Mouse (Mus musculus) embryo, embryonic 10.5 days (tissue): Measurements from ENCODE around the gene Gprc5c.

Experiments
- DNase-seq: peaks from one replicate; pipeline ENCODE4 v3.0.0-alpha.2; 2015; ENCODE audit warnings: low spot score

Gene Gprc5c

DNA sequence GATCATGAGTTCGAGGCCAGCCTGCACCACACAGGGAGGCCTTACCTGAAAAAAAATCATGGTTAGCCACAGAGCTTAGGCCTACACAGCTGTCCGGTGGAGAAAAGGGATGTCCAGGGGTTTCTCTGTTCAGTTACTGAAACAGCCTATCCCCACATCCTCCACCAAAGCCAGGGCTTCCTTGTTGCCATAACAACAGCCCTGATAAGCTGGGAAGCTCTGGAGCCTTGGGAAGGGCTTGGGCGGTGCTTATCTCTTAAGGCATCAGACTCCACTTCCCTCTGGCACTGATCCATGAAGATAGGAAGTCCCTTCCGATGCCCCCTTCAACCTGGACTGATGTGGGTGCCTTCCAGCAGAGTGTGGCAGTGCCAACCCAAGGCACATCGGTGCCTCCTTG is 17.8 kb upstream of the Gprc5c start:
- peak; percentile 35 for DNase-seq

- DNase-seq = peak; percentile 68
Observed at GRCm38 (mm10) chr11:114843818-114844463, 7.0 kb upstream of the Gprc5c start.

DNA sequence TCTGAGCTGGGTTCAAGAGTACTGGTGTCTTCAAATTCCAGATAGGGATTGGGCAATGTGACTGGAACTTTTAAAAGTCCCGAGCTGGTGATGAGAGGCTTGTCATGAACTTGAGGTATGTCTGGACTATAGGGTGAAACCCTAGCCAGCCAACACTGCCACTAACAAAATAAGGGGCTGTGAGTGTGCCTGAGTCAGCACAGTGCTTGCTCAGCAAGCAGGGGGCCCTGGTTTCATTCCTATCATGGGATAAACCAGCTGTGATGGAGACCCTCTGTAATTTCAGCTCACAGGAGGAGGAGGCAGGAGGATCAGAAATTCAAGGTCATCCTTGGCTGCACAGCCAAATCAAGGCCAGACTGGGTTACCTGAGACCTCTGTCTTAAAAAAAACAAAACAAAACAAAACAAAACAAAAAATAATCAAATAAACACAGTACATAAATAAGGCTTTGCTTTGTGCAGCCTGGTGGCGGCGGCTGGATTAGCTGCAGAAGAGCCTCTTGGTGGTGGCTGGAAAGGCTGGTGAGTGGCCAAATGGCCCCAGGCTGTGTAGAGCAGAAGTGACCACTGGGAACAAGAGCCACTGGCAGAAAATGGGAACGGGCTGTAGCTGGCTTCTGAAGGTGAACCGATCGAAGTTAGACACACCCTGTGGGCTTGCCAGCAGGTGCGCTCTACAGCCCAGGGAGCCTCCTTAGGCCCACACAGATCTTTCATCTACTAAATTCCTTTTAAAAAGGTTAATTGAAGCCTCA is 6.3 kb upstream of the Gprc5c start:
- DNase-seq = no peak

DNA sequence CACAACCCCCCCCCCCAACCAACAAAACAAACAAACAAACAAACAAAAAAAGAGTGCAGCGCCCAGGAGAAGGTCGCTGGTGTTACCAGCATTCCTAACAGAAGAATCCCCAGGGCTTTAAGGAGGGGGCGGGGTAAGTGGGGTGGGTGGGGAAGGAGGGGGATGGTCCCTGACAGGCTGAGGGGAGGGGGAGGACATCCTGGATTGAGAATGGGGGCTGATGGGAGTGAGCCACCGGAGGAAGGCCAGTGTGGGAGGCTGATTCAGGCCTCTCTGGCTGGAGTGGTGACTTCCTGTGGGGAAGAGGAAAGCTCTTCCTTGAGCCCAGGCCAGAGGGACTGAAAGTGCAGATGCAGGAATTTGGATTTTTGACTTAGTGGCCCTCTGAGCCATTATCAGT is 4.6 kb upstream of the Gprc5c start:
- no peak for DNase-seq

- no peak for DNase-seq
Observed at GRCm38 (mm10) chr11:114847008-114847407, 3.9 kb upstream of the Gprc5c start.

GRCm38 (mm10) chr11:114849572-114849971 is 1.4 kb upstream of the Gprc5c start:
- peak; percentile 23 for DNase-seq

- peak; percentile 61 for DNase-seq
Observed at GRCm38 (mm10) chr11:114850066-114850451, 893 bp upstream of the Gprc5c start.

- no peak for DNase-seq
Observed at GRCm38 (mm10) chr11:114851269-114851607, 286 bp downstream of the Gprc5c start.

DNA sequence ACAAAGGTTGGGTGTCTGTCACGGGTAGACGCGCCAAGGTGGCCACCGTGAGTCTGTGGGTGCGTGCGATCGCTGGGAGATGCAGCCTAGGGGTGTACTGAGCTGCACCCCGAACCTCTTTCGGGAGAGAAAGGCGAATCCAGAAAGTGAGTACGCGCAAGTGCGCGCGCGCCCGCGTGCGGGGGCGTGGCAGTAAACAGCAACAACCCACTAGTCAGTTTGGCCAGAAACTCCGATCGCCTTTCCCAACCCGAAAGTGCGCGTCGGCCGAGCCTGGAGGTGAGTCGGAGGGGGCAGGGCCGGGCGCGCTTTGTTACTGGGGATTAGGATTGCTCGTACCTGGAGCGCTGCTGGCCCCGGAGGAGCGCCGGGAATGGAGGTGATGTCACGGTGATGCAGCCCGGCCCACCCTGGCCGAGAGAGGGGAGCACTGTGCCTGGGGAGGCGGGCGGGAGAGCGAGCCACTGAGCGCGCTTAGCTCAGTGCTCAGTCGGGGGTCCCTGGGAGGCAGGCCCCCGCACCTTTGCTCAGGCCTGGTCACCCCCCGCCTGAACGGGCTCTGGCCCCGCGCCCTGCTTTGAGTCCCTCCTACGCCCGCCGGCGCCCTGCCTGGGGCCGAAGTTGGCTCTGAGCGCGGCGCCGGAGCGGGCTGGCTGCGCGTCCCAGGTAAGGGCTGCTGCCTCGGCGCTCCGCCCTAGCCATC is 807 bp downstream of the Gprc5c start:
- DNase-seq = peak; percentile 76

DNA sequence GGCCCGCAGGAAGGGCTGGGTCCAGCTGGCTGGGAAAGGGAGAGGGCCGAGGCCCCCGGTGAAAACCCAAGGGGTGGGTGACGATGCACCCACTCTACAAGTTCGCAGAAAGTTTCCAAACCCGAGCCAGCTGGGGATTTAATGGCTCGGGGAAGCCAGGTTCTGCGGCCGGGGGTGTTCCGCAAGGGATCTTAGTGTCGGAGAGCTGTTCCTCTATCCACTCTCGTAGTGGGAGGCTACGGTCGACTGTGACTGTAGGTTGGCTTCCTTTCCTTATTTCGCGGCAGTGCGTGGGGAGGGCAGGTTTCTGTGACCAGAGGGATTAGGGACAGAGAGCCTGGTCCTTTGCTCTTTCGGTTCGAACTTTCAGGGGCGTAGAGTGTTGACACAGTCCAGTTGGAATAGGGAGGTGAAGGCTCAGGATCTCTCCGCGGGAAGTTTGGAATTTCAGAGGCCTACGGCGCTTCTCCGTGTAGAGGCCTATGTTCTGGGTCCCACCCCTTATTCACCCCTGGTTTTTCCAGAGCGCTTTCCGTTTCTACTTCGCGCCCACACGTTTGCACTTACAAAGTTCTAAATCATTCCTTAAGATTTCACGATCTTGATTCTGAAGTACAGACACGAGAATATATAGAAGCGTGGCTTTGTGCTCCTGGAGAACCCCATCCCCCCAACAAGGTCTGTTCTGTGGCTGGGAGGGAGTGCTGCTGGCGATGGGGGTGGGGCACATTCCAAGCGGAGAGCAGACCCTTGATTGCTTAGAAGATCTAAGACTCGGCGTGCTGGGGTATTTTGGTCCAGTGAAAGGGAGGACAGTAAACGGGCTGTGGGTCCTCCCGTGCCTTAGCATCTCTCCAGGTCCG is 1.6 kb downstream of the Gprc5c start:
- DNase-seq = peak; percentile 75

DNA sequence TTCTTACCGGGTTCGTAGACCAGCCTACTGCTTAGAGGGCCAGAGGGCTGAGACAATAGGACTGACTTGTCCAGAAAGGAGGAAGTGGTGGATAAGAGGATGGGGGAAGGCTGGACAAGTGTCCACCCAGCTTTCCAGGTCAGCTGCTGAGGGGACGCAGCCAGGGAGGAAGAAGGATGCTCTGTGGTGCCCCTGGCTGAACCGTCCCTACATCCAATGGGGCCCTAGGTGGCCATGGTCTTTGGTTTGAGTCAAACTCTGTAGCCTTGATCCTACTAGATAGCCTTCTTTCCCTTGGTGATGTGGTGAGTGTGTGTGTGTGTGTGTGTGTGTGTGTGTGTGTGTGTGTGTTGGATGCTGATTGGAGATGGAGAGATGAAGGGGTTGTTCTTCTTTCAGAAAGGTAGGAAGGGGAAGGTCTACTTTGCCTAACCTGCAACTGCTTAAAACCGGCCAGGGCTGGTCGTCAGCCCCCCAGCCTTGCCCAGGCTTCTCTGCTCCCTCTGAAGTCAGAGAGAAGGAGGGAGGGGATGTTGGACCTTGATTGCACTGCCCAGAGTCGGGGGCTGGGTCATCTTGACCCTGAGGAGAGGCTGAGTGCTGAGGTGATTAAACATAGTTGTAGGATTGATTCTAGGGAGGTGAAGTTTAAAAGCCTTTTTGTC is 2.4 kb downstream of the Gprc5c start:
- no peak for DNase-seq

GRCm38 (mm10) chr11:114854581-114854980 is 3.6 kb downstream of the Gprc5c start:
- no peak for DNase-seq

- DNase-seq = no peak
Observed at GRCm38 (mm10) chr11:114856125-114856524, 5.2 kb downstream of the Gprc5c start.

- no peak for DNase-seq
Observed at GRCm38 (mm10) chr11:114858641-114859040, 7.7 kb downstream of the Gprc5c start.

- no peak for DNase-seq
Observed at GRCm38 (mm10) chr11:114861057-114861456, 10.1 kb downstream of the Gprc5c start.

DNA sequence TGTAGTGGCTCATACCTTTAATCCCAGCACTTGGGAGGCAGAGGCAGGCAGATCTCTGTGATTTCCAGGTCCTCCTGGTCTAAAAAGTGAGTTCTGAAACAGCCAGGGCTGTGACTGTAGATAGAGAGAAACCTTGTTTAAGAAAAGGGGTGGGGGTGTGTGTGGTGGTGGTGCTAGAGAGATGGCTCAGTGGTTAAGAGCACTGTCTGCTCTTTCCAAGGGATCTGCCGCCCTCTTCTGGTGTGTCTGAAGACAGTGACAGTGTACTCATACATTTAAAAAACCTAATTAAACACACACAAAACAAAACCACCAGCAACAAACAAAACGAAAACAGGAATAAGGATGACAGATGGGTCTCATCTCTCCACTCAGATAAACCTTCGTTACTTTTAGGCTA is 11.7 kb downstream of the Gprc5c start:
- DNase-seq = no peak

GRCm38 (mm10) chr11:114863918-114864420 is 13.0 kb downstream of the Gprc5c start:
- DNase-seq = no peak

DNA sequence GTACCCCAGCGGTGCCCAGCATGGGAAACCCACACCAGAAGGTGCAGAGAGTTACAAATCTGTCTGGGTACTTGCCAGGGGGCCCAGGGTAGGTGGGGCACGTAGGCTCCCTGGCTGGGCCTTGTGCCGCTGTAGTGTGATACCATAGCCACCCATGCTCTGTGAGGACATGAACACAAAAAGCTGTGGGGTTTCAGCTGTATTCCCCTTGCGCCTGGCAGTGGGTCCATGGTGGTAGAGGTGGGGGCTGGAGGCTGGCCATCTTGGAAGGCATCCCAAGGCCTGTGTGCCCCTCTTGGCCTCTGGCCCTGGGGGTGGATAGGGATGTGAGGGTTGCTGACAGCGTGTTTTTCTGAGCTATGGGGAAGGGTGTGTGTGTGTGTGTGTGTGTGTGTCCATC is 15.0 kb downstream of the Gprc5c start:
- DNase-seq = no peak

DNA sequence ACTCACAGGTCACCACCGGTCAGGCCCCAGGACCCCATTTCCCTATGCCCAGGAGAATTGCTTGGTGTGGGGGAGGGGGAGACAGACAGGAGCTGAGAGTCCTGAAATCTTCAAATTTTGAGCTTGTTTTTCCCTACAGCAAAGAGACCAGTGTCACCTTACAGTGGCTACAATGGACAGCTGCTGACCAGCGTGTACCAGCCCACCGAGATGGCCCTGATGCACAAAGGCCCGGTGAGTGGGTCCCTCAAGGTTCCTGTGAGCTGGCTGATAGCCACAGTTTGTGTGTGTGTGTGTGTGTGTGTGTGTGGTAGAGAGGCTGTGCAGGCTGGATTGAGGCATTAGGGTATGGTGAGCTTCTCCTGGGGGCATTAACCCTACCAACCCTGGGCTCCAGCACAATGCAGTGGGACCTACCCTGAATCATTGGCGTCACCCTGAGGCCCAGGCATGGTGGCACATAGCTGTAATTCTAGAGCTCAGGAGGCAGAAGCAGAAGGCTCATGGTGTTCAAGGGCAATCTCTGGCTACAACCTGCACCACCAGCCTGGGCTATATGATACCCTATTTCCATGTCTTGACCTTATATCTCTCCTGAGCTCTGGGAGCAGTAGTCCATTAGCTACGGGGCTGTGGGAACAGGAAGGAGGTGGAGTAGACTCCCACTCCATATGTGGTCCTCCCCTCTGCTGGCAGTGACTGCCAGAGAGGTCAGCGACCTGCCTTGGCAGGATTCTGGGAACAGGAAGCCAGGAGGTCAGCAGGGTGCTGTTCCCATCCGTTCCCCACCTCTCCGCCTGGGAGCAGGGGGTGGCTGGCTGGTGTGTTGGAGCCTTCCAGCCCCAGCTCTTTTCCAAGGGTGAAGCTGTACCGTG is 15.8 kb downstream of the Gprc5c start:
- peak; percentile 42 for DNase-seq
